Mouse (Mus musculus): ENCODE measurements around the gene Dnajc2. TPM values are rescaled to one million over a fixed set of nuclear protein-coding genes. Genes with fewer than 3 reads are reported as not detected.
A peak's percentile ranks its signal among the peaks of the same experiment; 100 is the strongest.

The Dnajc2 gene
- polyA plus RNA-seq, 1 experiment from 2014 or later: 46.8 TPM

- Histone ChIP-seq H3K27ac (replicated peaks) (peak overlapping the region; percentile 86), H3K4me2 (peak overlapping the region; percentile 96), H3K27me3 (replicated peaks) (no peaks in the 10 kb centered on the region), H3K9ac (peak overlapping the region; percentile 96), H3K4me1 (peaks cover 26% of the 10 kb centered on the region), H3K9me3 (no peaks in the 10 kb centered on the region), H3K4me3 (peak overlapping the region; percentile 89), H3K36me3 (peaks cover 30% of the 10 kb centered on the region)
- WGBS: 32% methylated on average over 11 of the region's 11 CpGs
- no peak for ATAC-seq (ENCODE audit: extremely low read depth, insufficient number of reproducible peaks, low FRiP score, low TSS enrichment)
Measured at GRCm38 (mm10) chr5:21787186-21788105, 2.4 kb upstream of the Dnajc2 start.

GRCm38 (mm10) chr5:21786258-21787185, 1.5 kb upstream of the Dnajc2 start:
- Histone ChIP-seq H3K27me3 (replicated peaks) (no peaks in the 10 kb centered on the region), H3K4me2 (peak overlapping the region; percentile 96), H3K27ac (replicated peaks) (peak overlapping the region; percentile 86), H3K4me1 (peaks cover 26% of the 10 kb centered on the region), H3K9ac (peak overlapping the region; percentile 96), H3K4me3 (peak overlapping the region; percentile 89), H3K36me3 (peaks cover 31% of the 10 kb centered on the region), H3K9me3 (no peaks in the 10 kb centered on the region)
- WGBS: 2% methylated on average over 51 of the region's 51 CpGs
- peak; percentile 64; the same call in 1 of the 2 replicates for ATAC-seq (ENCODE audit: extremely low read depth, insufficient number of reproducible peaks, low FRiP score, low TSS enrichment)

DNA sequence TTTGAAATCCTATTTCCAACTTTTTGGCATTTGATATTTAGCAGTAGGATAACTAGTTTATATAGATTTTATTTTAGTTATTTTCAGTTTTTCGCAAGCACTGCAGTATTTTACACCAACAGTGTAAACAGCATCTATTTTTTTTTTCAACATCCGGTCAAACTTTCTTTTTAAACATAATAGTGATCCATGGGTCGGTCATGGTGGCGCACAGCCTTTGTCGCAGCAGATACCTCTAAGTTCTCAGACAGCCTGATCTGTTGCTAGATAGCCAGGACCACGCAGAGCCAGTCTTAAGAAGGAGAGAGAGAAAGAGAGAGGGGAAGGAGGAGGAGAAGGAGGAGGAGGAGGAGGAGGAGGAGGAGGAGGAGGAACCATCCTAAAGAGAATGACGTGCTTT, 725 bp upstream of the Dnajc2 start:
- Histone ChIP-seq H3K27me3 (replicated peaks) (no peaks in the 10 kb centered on the region), H3K4me2 (peak overlapping the region; percentile 96), H3K36me3 (peaks cover 39% of the 10 kb centered on the region), H3K4me3 (peak overlapping the region; percentile 89; the same call in 1 of the 2 replicates), H3K9me3 (no peaks in the 10 kb centered on the region), H3K4me1 (peaks cover 26% of the 10 kb centered on the region), H3K27ac (replicated peaks) (no peak overlapping the region), H3K9ac (no peak overlapping the region)
- ATAC-seq (ENCODE audit: extremely low read depth, insufficient number of reproducible peaks, low FRiP score, low TSS enrichment): no peak
- 81% methylated on average over 7 of the region's 7 CpGs for WGBS

DNA sequence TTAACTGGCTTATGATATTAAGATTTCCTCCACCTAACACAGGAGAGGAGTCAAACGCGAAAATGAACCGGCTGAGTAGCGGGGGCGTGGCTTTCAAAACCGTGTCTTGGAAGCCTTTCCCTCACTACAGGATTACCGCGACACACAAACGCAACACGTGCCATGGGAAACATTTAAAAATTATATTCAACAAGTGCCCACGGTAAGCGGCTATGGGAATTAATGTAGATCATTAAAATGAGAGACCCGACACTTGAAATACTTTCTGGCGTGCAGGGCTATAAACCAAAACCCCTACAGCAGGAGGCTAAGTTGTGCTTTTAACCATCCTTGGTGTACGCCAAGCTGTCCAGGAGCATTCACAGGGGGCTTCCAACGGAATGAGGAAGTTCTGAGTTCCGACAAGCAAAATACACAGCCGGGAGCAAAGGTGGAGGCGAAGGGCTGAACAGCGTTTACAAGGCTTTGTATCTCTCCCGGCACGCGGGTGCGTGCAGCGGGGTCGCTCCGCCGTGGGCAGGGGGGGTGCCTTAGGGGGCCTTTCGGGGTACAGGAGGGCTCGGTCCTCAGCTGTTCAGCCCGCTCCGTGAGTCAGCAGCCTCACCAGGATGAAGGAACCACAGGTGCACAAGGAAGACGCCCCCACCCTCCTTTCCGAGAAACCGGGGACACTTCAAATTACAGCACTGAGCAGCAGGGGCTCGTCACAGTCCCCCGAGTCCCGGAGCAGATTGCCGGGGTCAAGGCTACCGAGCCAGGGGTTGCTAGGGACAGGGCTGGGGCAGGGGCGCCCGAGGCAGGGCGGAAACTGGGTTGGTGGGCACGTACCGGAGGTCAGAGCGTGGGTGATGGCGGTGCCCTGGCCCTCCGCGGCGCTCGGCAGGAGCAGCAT, 644 bp downstream of the Dnajc2 start:
- Histone ChIP-seq H3K27me3 (replicated peaks) (no peaks in the 10 kb centered on the region), H3K9me3 (no peaks in the 10 kb centered on the region), H3K36me3 (peaks cover 47% of the 10 kb centered on the region), H3K9ac (peak overlapping the region; percentile 89), H3K4me2 (peak overlapping the region; percentile 96), H3K27ac (replicated peaks) (peak overlapping the region; percentile 55), H3K4me3 (peak overlapping the region; percentile 98), H3K4me1 (peaks cover 26% of the 10 kb centered on the region)
- peak; percentile 27; the same call in 1 of the 2 replicates for ATAC-seq (ENCODE audit: extremely low read depth, insufficient number of reproducible peaks, low FRiP score, low TSS enrichment)
- whole genome bisulfite sequencing: under 1% methylated on average over 51 of the region's 51 CpGs

DNA sequence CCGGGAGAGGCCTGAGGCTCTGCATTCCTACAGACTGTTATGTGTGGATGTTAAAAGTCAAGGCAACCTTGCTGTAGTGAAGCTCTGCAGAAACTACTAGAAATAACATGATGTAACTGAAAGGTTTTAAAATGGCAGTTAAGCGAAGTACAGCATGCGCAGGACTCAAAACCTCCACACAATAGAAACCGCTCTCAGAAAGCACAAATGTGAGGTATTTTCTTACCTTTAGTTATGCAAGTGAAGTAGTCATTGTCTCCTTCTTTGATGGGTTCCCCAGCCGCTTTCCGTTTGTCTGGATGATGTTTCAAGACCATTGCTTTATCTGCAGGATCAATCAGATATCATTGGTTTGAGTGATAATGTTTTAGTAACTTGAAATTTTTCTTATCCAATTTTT, 8.6 kb downstream of the Dnajc2 start:
- Histone ChIP-seq H3K27ac (replicated peaks) (no peak overlapping the region), H3K9me3 (no peaks in the 10 kb centered on the region), H3K4me3 (no peak overlapping the region), H3K36me3 (peaks cover 80% of the 10 kb centered on the region), H3K4me2 (no peak overlapping the region), H3K27me3 (replicated peaks) (no peaks in the 10 kb centered on the region), H3K9ac (no peak overlapping the region), H3K4me1 (no peaks in the 10 kb centered on the region)
- ATAC-seq (ENCODE audit: extremely low read depth, insufficient number of reproducible peaks, low FRiP score, low TSS enrichment): no peak
- 91% methylated on average over 6 of the region's 6 CpGs for WGBS

GRCm38 (mm10) chr5:21769841-21770240, 15.2 kb downstream of the Dnajc2 start:
- Histone ChIP-seq H3K36me3 (peaks cover 77% of the 10 kb centered on the region), H3K9ac (no peak overlapping the region), H3K4me3 (no peak overlapping the region), H3K4me1 (no peaks in the 10 kb centered on the region), H3K9me3 (no peaks in the 10 kb centered on the region), H3K4me2 (no peak overlapping the region), H3K27me3 (replicated peaks) (no peaks in the 10 kb centered on the region), H3K27ac (replicated peaks) (no peak overlapping the region)
- WGBS: 91% methylated on average over 6 of the region's 6 CpGs
- ATAC-seq (ENCODE audit: extremely low read depth, insufficient number of reproducible peaks, low FRiP score, low TSS enrichment): no peak

DNA sequence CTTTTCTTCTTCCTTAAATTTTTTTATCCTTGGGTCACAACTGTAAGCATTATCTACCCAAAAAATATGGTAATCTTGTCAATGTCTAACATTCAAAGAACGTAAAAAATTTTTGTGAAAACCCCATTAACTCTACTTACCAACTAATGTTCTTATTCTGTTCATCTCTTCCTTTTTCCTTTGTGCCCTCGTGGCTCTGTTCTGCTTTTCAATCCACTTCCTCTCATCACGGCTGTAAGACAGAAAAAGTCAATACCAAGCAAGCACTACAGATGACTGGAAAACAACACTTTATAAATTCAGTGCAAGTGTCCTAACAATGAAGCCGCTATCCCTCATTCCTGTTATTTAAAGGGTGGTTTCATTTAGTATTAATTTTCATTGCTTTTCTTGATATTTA, 16.5 kb downstream of the Dnajc2 start:
- Histone ChIP-seq H3K4me2 (no peak overlapping the region), H3K36me3 (peaks cover 77% of the 10 kb centered on the region), H3K9ac (no peak overlapping the region), H3K4me1 (no peaks in the 10 kb centered on the region), H3K4me3 (no peak overlapping the region), H3K27me3 (replicated peaks) (no peaks in the 10 kb centered on the region), H3K9me3 (no peaks in the 10 kb centered on the region), H3K27ac (replicated peaks) (no peak overlapping the region)
- no peak for ATAC-seq (ENCODE audit: extremely low read depth, insufficient number of reproducible peaks, low FRiP score, low TSS enrichment)
- WGBS: 92% methylated on average over 4 of the region's 4 CpGs

DNA sequence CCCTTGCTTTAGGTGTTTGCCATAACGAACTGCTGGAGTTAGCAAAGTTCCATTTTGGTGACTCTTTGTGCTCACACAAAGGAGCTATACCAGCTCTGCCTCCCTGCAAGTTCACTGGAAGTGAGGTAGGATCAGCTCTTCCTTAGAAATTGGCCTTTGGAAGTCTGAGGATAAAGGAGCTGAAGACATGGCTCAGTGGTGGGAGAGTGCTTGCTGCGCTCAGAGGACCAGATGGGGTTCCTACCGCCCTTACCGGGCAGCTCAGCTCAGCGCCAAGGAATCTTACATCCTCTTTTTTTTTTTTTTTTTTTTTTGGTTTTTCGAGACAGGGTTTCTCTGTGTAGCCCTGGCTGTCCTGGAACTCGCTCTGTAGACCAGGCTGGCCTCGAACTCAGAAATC, 39.1 kb downstream of the Dnajc2 start:
- H3K4me2 ChIP-seq: no peak overlapping the region
- WGBS: 94% methylated on average over 7 of the region's 8 CpGs
- H3K4me1 ChIP-seq: no peaks in the 10 kb centered on the region

DNA sequence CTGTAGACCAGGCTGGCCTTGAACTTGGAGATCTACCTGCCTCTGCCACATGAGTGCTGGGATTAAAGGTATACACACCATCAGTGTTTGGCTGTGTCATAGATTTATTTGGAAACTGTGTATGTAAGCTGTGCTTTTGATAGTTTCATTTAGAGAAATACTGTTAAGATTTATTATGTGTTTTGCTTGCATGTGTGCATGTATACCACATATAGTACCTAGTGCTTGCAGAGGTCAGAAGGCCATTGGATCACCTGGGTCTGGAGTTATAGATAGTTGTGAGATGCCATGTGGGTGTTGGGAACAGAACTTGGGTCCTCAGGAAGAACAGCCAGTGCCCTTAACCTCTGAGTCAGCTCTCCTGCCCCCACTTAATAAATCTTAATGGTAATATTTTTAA, 40.4 kb downstream of the Dnajc2 start:
- Histone ChIP-seq H3K4me2 (no peak overlapping the region), H3K27me3 (replicated peaks) (no peaks in the 10 kb centered on the region), H3K36me3 (peaks cover 98% of the 10 kb centered on the region), H3K4me1 (no peaks in the 10 kb centered on the region), H3K9me3 (no peaks in the 10 kb centered on the region), H3K9ac (no peak overlapping the region), H3K27ac (replicated peaks) (no peak overlapping the region), H3K4me3 (no peak overlapping the region)
- no peak for ATAC-seq (ENCODE audit: extremely low read depth, insufficient number of reproducible peaks, low FRiP score, low TSS enrichment)

More for the DNA sequence above, 39.1 kb downstream of the Dnajc2 start:
- Histone ChIP-seq H3K36me3 (peaks cover 100% of the 10 kb centered on the region), H3K27me3 (replicated peaks) (no peaks in the 10 kb centered on the region), H3K4me3 (no peak overlapping the region), H3K27ac (replicated peaks) (no peak overlapping the region), H3K9ac (no peak overlapping the region), H3K9me3 (no peaks in the 10 kb centered on the region)
- no peak for ATAC-seq (ENCODE audit: extremely low read depth, insufficient number of reproducible peaks, low FRiP score, low TSS enrichment)

DNA sequence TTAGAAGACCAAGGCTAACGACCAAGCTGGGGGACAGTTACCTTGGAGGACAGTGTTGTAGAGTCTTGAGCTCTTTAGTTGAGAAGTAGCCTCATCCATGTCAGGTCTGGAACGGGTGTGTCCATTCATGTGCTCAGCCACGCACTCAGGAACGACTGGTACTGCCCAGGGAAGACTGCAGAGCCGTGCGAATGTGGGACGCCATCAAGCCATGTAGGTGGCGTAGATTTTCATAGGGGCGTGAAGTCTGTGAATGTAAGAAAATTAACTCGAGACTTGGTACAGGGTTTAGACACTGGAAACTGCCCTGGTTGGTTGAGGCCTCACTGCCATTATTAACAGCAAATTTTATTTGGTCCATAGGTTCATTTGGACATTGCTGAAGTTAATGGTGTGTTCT, 41.4 kb downstream of the Dnajc2 start:
- Histone ChIP-seq H3K27me3 (replicated peaks) (no peaks in the 10 kb centered on the region), H3K4me3 (no peak overlapping the region), H3K4me1 (peaks cover under 1% of the 10 kb centered on the region; the same call in 1 of the 2 replicates), H3K9ac (no peak overlapping the region), H3K27ac (replicated peaks) (no peak overlapping the region), H3K4me2 (no peak overlapping the region), H3K9me3 (no peaks in the 10 kb centered on the region), H3K36me3 (peaks cover 98% of the 10 kb centered on the region)
- 94% methylated on average over 10 of the region's 10 CpGs for WGBS
- no peak for ATAC-seq (ENCODE audit: extremely low read depth, insufficient number of reproducible peaks, low FRiP score, low TSS enrichment)
